Mouse (Mus musculus) liver, embryonic 14.5 days (tissue): ENCODE measurements at regions not wholly inside any gene's neighbourhood (a gene's known extent, or its start where the extent isn't known, plus 50 kb on each side); places are given as distances from the start of the nearest gene placed in this dataset.

Experiments used
- CTCF ChIP-seq: IDR thresholded peaks from 2 replicates; pipeline ENCODE4 v1.5.1; 2016; ENCODE audit warnings: antibody characterized with exemption, low read depth, control low read depth
- EP300 ChIP-seq: IDR thresholded peaks from 2 replicates; pipeline ENCODE4 v1.6.1; 2016; ENCODE audit warnings: antibody characterized with exemption, low read depth

DNA sequence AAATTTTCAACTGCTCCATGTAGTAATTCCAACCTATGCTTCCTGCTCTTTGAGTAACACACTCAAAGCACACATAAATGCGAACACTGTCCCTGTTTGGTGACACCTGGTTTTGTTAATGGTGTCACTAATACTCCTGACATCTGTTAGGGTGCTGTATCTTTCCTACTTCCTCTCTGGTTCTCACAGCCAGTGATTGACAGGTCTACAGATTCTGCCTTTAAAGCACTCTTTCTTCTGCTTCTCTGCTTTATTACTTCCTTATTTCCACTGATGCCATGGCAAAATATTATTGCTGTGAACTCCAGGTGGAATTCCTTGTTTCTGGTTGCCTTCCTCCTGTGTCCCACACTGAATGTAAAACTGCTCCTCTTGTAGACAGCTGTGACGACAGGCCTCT lies 63.5 kb upstream of the Pam start:
- TF ChIP-seq CTCF (no peak), EP300 (no peak)
